Mouse (Mus musculus): Measurements from ENCODE around the gene Abcd2. TPM values are rescaled to one million over a fixed set of nuclear protein-coding genes. Genes with fewer than 3 reads are reported as not detected.

Gene Abcd2
- polyA plus RNA-seq, 1 experiment from 2014 or later: 24.8 TPM

- no peaks in the 10 kb centered on the region for H3K9me3 ChIP-seq (replicated peaks)
- 67% methylated on average over 15 of the region's 15 CpGs for whole genome bisulfite sequencing
- H3K4me1 ChIP-seq: peaks cover 13% of the 10 kb centered on the region
- DNase-seq (ENCODE audit: low spot score): no peak
- no peaks in the 10 kb centered on the region for H3K27me3 ChIP-seq (ENCODE audit: low read depth, poor library complexity, severe bottlenecking)
- peaks cover 85% of the 10 kb centered on the region for H3K36me3 ChIP-seq
- no peak overlapping the region for H3K27ac ChIP-seq (replicated peaks)
- no peak overlapping the region for H3K4me3 ChIP-seq
Measured at GRCm38 (mm10) chr15:91179911-91180622, 11.5 kb downstream of the Abcd2 start.

DNA sequence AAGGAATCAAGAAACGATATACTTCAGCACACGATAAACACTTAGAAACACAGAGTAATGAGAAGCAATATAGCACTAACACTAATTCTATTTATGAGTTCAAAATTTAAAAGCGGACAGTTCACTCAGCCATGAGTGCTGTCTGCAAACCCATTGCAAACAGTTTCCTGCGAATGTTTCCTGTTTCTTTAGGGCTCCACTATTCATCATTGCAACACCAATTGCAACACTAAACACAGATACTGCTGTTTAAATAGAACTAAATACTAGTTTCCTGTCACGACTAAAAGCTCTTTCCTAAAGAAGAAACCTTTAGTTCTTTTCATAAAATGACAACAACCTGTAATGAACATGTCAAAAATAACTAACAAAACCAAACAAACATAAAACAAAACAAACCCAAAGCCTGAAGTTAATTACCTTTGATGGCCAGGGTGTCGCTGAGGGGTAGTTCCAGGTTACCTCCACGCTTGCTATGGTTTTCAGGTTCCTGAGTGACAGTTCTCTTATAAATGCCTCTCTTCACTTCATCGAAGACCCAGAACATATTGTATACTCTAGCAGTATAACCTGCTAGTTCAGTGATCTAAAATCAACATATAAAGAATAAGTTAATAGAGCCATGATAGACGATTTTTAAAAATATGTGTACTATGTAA lies 12.8 kb downstream of the Abcd2 start:
- peaks cover 81% of the 10 kb centered on the region for H3K36me3 ChIP-seq
- no peak overlapping the region for H3K27ac ChIP-seq (replicated peaks)
- 86% methylated on average over 9 of the region's 9 CpGs for WGBS
- H3K27me3 ChIP-seq (ENCODE audit: low read depth, poor library complexity, severe bottlenecking): no peaks in the 10 kb centered on the region
- no peaks in the 10 kb centered on the region for H3K9me3 ChIP-seq (replicated peaks)
- H3K4me3 ChIP-seq: no peak overlapping the region
- no peak for DNase-seq (ENCODE audit: low spot score)
- H3K4me1 ChIP-seq: peaks cover 13% of the 10 kb centered on the region

GRCm38 (mm10) chr15:91172193-91172592 lies 19.4 kb downstream of the Abcd2 start:
- Histone ChIP-seq H3K27ac (replicated peaks) (no peak overlapping the region), H3K4me3 (no peak overlapping the region), H3K27me3 (ENCODE audit: low read depth, poor library complexity, severe bottlenecking) (no peaks in the 10 kb centered on the region), H3K4me1 (no peaks in the 10 kb centered on the region), H3K9me3 (replicated peaks) (no peaks in the 10 kb centered on the region), H3K36me3 (peaks cover 61% of the 10 kb centered on the region)
- no peak for DNase-seq (ENCODE audit: low spot score)
- 90% methylated on average over 4 of the region's 4 CpGs for WGBS

DNA sequence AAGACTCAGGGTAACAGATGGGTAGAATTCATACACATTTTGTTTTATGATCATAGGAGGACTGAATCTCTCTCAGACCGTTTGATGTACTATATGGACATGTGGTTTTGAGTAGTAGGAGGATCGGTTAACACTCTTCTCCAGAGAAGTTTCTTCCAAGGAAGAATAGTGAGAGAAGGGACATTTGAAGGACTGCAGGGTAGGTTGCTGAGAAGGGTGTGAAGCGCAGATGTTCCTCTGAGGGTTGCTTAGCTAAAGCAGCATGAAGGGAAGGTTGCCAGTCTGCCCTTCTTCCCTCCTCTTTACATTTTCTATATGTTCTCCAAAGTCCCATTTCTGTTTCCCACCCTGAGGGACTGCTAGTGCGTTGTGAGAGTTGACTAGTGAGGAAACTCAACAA lies 20.3 kb downstream of the Abcd2 start:
- no peak overlapping the region for H3K4me3 ChIP-seq
- no peaks in the 10 kb centered on the region for H3K4me1 ChIP-seq
- no peak for DNase-seq (ENCODE audit: low spot score)
- H3K9me3 ChIP-seq (replicated peaks): no peaks in the 10 kb centered on the region
- no peak overlapping the region for H3K27ac ChIP-seq (replicated peaks)
- no peaks in the 10 kb centered on the region for H3K27me3 ChIP-seq (ENCODE audit: low read depth, poor library complexity, severe bottlenecking)
- H3K36me3 ChIP-seq: peaks cover 52% of the 10 kb centered on the region
- 93% methylated on average over 4 of the region's 4 CpGs for WGBS

DNA sequence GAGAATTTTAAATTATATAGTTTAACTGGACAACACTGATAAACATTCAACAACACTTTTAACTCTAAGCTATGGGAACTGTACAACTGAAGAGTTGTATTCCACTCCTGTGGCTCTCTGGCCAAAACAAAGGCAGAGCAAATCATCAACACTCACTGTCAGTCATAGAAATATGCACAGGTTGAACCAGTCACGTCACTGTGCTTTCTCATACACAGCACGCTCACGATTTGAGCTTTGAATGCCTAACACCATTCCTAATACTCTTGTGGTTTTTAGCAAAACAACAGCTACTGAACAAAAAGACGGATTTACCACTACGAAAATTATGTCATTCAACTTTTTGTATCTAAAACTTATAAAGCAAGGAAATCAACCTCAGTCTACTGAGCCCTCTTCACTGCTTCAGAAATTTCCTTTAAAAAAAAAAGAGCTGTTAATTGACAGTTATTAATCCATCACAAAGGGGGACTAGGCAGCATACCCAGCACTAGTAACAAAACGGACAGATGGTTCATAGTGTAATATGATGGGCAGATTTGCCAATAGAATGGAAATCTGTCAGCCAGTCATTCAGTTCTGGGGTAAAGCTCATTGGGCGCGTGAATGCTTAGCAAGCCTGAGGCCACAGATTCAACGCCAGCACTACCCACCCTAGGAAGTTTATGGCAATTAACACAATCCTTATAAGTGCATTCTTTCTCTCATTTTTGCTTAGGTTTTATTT lies 20.8 kb downstream of the Abcd2 start:
- peaks cover 48% of the 10 kb centered on the region for H3K36me3 ChIP-seq
- H3K27me3 ChIP-seq (ENCODE audit: low read depth, poor library complexity, severe bottlenecking): no peaks in the 10 kb centered on the region
- no peak for DNase-seq (ENCODE audit: low spot score)
- H3K4me1 ChIP-seq: 0 out of 2 replicates have a peak, but pooled peaks cover 4% of the 10 kb centered on the region
- no peaks in the 10 kb centered on the region for H3K9me3 ChIP-seq (replicated peaks)
- H3K27ac ChIP-seq (replicated peaks): no peak overlapping the region
- WGBS: 90% methylated on average over 9 of the region's 9 CpGs
- H3K4me3 ChIP-seq: no peak overlapping the region

DNA sequence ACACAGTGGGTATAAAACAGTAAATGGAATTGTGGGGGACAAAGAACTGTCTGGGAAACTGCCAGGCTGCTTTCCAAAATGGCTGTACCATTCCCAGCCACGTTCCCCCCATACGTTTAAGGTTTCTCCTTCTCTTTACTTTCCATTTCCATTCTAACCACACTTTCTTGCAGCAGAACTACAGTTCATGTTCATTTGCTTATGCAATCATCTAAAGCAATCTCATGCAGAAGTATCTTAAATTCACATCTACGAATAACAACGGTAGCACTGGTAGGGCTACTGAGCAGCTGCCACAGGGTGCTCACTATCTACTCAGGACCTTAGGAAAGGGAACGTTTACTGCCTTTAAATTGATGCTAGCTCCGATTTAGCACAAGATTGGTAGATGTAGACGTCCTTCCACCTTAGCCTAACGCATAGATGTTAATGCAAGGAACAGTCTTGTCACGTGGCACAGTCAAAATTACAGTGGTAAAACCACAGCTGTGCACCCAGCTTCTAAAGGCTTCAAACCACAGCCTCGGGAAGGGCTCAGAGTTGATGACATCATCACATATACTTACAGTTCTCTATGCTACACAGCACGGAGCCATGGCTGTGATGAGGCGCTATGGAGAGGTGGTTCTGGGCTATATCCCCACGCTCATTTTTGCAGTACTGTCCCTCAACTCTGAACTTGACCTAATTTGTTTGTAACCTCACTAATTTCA lies 23.6 kb downstream of the Abcd2 start:
- H3K4me3 ChIP-seq: no peak overlapping the region
- no peak for DNase-seq (ENCODE audit: low spot score)
- WGBS: 92% methylated on average over 13 of the region's 13 CpGs
- no peaks in the 10 kb centered on the region for H3K27me3 ChIP-seq (ENCODE audit: low read depth, poor library complexity, severe bottlenecking)
- no peak overlapping the region for H3K27ac ChIP-seq (replicated peaks)
- H3K4me1 ChIP-seq: peaks cover 7% of the 10 kb centered on the region; the same call in 1 of the 2 replicates
- H3K36me3 ChIP-seq: peaks cover 31% of the 10 kb centered on the region
- no peaks in the 10 kb centered on the region for H3K9me3 ChIP-seq (replicated peaks)

GRCm38 (mm10) chr15:91165021-91165420 lies 26.6 kb downstream of the Abcd2 start:
- 3% methylated on average over 5 of the region's 5 CpGs for WGBS
- peak; percentile 39 for DNase-seq (ENCODE audit: low spot score)
- no peaks in the 10 kb centered on the region for H3K27me3 ChIP-seq (ENCODE audit: low read depth, poor library complexity, severe bottlenecking)
- H3K4me3 ChIP-seq: no peak overlapping the region
- peaks cover 41% of the 10 kb centered on the region for H3K36me3 ChIP-seq
- H3K4me1 ChIP-seq: peaks cover 7% of the 10 kb centered on the region; the same call in 1 of the 2 replicates
- H3K9me3 ChIP-seq (replicated peaks): no peaks in the 10 kb centered on the region
- H3K27ac ChIP-seq (replicated peaks): 0 out of 2 replicates have a peak overlapping the region, but pooled peaks have one; percentile 49

DNA sequence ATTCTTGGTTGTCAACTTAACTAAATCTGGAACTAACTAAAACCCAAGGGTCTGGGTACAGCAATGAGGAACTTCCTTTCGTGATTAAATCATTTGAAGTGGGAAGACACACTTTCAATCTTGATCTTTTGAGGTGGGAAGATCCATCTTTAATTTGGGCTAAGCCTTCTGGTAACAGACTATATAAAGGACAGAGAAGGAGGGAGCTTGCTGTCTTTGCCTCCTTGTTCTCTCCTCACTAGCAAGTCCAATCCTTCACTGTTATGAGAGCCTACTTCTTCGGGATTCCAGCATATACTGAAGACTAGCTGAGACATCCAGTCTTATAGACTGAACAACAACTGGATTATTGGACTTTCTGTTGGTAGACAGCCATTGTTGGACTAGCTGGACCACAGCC lies 28.1 kb downstream of the Abcd2 start:
- peaks cover 7% of the 10 kb centered on the region; the same call in 1 of the 2 replicates for H3K4me1 ChIP-seq
- H3K27ac ChIP-seq (replicated peaks): no peak overlapping the region
- H3K9me3 ChIP-seq (replicated peaks): no peaks in the 10 kb centered on the region
- no peak overlapping the region for H3K4me3 ChIP-seq
- WGBS: 94% methylated on average over 2 of the region's 2 CpGs
- H3K36me3 ChIP-seq: peaks cover 46% of the 10 kb centered on the region
- DNase-seq (ENCODE audit: low spot score): no peak
- H3K27me3 ChIP-seq (ENCODE audit: low read depth, poor library complexity, severe bottlenecking): no peaks in the 10 kb centered on the region

DNA sequence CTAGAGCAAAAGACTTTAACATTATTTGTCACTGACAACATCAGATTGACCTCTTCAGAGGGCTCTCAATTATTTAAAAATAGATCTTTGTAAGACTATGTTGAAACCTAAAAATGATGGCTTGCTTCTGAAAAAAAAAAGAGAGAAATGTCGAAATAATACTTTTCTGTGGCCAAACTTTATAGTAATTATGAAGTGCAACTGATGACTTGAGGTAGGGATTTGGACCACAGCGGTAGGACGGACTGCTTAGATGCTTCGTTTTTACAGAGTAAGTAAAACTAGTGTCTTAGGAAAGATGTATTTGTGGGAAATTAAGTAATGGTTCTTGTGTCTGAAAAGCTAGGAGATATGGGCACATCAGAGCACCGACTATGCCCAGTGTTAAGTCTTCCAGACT lies 30.4 kb downstream of the Abcd2 start:
- Histone ChIP-seq H3K4me1 (peaks cover 6% of the 10 kb centered on the region; the same call in 1 of the 2 replicates), H3K4me3 (no peak overlapping the region), H3K36me3 (peaks cover 59% of the 10 kb centered on the region), H3K27me3 (ENCODE audit: low read depth, poor library complexity, severe bottlenecking) (no peaks in the 10 kb centered on the region), H3K9me3 (replicated peaks) (peaks cover 13% of the 10 kb centered on the region), H3K27ac (replicated peaks) (no peak overlapping the region)
- 94% methylated on average over 5 of the region's 5 CpGs for WGBS
- DNase-seq (ENCODE audit: low spot score): no peak

- Histone ChIP-seq H3K9me3 (replicated peaks) (peaks cover 36% of the 10 kb centered on the region), H3K27ac (replicated peaks) (no peak overlapping the region), H3K36me3 (peaks cover 91% of the 10 kb centered on the region), H3K27me3 (ENCODE audit: low read depth, poor library complexity, severe bottlenecking) (no peaks in the 10 kb centered on the region), H3K4me1 (no peaks in the 10 kb centered on the region), H3K4me3 (no peak overlapping the region)
- 90% methylated on average over 3 of the region's 3 CpGs for WGBS
- DNase-seq (ENCODE audit: low spot score): no peak
Measured at GRCm38 (mm10) chr15:91153311-91153710, 38.3 kb downstream of the Abcd2 start.

DNA sequence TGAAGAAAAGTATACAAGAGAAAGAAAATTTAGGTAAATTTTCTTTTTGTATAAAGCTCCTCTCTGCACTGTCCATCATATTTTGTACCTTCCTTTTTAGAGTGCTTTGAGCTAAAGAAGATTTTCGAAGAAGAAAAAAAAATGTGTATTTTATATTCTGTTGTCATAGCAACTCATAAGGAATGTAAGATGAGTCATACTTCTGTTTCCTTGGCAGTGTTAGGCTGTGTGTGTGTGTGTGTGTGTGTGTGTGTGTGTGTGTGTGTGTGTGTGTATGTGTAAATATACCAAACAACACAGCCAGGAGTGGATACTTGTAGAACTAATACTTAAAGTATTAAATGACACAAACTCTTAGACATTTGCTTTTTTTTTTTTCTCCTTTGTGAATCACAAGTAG lies 39.0 kb downstream of the Abcd2 start:
- DNase-seq (ENCODE audit: low spot score): no peak
- Histone ChIP-seq H3K36me3 (peaks cover 91% of the 10 kb centered on the region), H3K27me3 (ENCODE audit: low read depth, poor library complexity, severe bottlenecking) (no peaks in the 10 kb centered on the region), H3K4me3 (no peak overlapping the region), H3K4me1 (no peaks in the 10 kb centered on the region), H3K9me3 (replicated peaks) (peaks cover 43% of the 10 kb centered on the region), H3K27ac (replicated peaks) (no peak overlapping the region)
- 86% methylated on average over 1 of the region's 1 CpGs for WGBS

- H3K27me3 ChIP-seq (ENCODE audit: low read depth, poor library complexity, severe bottlenecking): no peaks in the 10 kb centered on the region
- DNase-seq (ENCODE audit: low spot score): no peak
- no peak overlapping the region for H3K4me3 ChIP-seq
- H3K9me3 ChIP-seq (replicated peaks): no peaks in the 10 kb centered on the region
- H3K27ac ChIP-seq (replicated peaks): no peak overlapping the region
- no peaks in the 10 kb centered on the region for H3K36me3 ChIP-seq
- peaks cover 6% of the 10 kb centered on the region; the same call in 1 of the 2 replicates for H3K4me1 ChIP-seq
- WGBS: 90% methylated on average over 4 of the region's 4 CpGs
Measured at GRCm38 (mm10) chr15:91124584-91124983, 67.0 kb downstream of the Abcd2 start.

Data from midbrain, embryonic 10.5 days (tissue).